Mouse (Mus musculus) liver, embryonic 11.5 days (tissue): ENCODE results near the gene Mxd4. TPM values are rescaled to one million over a fixed set of nuclear protein-coding genes. Genes with fewer than 3 reads are reported as not detected.

Experiments
- ATAC-seq: fragments of 200-750 bp; cut with Nextera tagmentation; replicated peaks from 2 replicates; pipeline ENCODE4 v1.8.0; 2017; ENCODE audit warnings: moderate number of reproducible peaks, mild to moderate bottlenecking, moderate TSS enrichment, moderate library complexity; ENCODE audit not compliant: low FRiP score
- DNase-seq: peaks from one replicate; pipeline ENCODE4 v3.0.0-alpha.2; 2017; ENCODE audit warnings: low spot score
- H3K27ac ChIP-seq: fragments of 300-500 bp; sonication (generic); 2 replicates; pipeline ENCODE4 v1.5.1; 2014; ENCODE audit warnings: mild to moderate bottlenecking, low read depth, low read length, control low read depth
- H3K27me3 ChIP-seq: fragments of 300-500 bp; sonication (generic); replicated peaks from 2 replicates; pipeline ENCODE4 v1.6.1; 2014; ENCODE audit warnings: low read length, mixed read lengths; ENCODE audit not compliant: control insufficient read depth, insufficient read depth
- H3K36me3 ChIP-seq: fragments of 300-500 bp; sonication (generic); 2 replicates; pipeline ENCODE4 v1.6.1; 2014; ENCODE audit warnings: mild to moderate bottlenecking, low read length, moderate library complexity, mixed read lengths; ENCODE audit not compliant: control insufficient read depth, insufficient read depth
- H3K4me1 ChIP-seq: fragments of 300-500 bp; sonication (generic); replicated peaks from 2 replicates; pipeline ENCODE4 v1.6.1; 2014; ENCODE audit warnings: low read length, mixed read lengths; ENCODE audit not compliant: control insufficient read depth, insufficient read depth
- H3K4me2 ChIP-seq: fragments of 300-500 bp; sonication (generic); 2 replicates; pipeline ENCODE4 v1.6.1; 2014; ENCODE audit warnings: mild to moderate bottlenecking, control low read depth, moderate library complexity
- H3K4me3 ChIP-seq: fragments of 300-500 bp; sonication (generic); 2 replicates; pipeline ENCODE4 v1.5.1; 2014; ENCODE audit warnings: low read depth, low read length, control low read depth
- H3K9ac ChIP-seq: fragments of 300-500 bp; sonication (generic); 2 replicates; pipeline ENCODE4 v1.6.1; 2014; ENCODE audit warnings: low read depth, low read length, control low read depth
- H3K9me3 ChIP-seq: fragments of 300-500 bp; sonication (generic); 2 replicates; pipeline ENCODE4 v1.6.1; 2016; ENCODE audit warnings: low read length, inconsistent platforms, mixed read lengths; ENCODE audit not compliant: control insufficient read depth
- WGBS: fragments of 180-500 bp; shearing (Covaris S2); extraction: QIAGEN DNeasy Blood & Tissue Kit; methylation state at CpG from one replicate; pipeline ENCODE4 v1.1.7; 2014; 5-methylcytosine and 5-hydroxymethylcytosine counted together
- polyA plus RNA-seq: library from polyadenylated mRNA; unstranded; fragments of >200 nt; fragmentation: Nextera tagmentation; extraction: Ambion mirVana; gene quantifications from 2 replicates; pipeline ENCODE4 v1.2.1, GENCODE M21; 2014

Gene Mxd4
- polyA plus RNA-seq, 1 experiment from 2014 or later = 12.5 TPM

DNA sequence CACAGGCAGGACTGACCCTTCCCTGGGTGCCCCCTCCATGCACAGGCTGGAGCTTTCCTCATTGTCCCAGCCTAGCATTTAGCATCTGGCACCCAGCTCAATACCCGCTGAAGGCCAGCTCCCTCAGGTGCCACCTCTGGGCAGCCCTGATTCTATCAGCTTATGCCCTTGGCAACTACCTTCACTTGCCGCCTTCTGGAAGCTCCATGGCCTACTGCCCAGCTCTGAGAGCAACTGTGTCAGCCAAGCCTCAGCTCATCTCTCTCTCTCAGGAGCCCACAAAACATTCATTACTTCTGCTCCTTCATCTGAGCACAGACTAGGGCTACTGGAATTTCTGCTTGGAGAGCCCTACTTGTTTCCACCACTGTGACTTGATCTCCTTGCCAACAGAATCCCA is 38.0 kb upstream of the Mxd4 start:
- no peaks in the 10 kb centered on the region for H3K36me3 ChIP-seq
- no peaks in the 10 kb centered on the region for H3K9me3 ChIP-seq
- 81% methylated on average over 2 of the region's 2 CpGs for WGBS
- no peak for ATAC-seq
- H3K27me3 ChIP-seq = no peaks in the 10 kb centered on the region
- H3K4me1 ChIP-seq = no peaks in the 10 kb centered on the region
- no peak overlapping the region for H3K9ac ChIP-seq
- no peak for DNase-seq
- H3K27ac ChIP-seq = no peak overlapping the region
- no peak overlapping the region for H3K4me3 ChIP-seq
- H3K4me2 ChIP-seq = no peak overlapping the region

DNA sequence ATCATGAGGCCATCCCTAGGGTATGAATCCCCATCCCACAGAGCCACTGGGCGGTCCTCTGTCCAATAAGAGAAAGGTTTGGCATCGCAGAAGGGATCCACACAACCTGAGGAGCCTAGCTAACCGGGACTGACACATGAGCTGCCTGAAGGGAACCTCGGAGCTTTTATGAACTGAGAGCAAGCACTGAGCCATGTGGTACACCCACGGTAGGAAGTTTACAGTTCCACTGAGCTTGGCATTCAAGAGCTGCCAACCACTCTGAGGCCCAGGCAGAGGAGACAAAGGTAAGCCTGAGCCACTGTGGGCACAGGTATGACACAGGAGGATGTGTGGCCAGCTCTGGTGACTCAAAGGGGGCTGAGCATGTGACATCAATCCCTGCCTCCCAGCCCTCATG is 37.0 kb upstream of the Mxd4 start:
- no peaks in the 10 kb centered on the region for H3K9me3 ChIP-seq
- no peak overlapping the region for H3K27ac ChIP-seq
- no peak overlapping the region for H3K9ac ChIP-seq
- DNase-seq (no peak), ATAC-seq (no peak)
- H3K36me3 ChIP-seq = no peaks in the 10 kb centered on the region
- H3K27me3 ChIP-seq = no peaks in the 10 kb centered on the region
- H3K4me2 ChIP-seq = no peak overlapping the region
- no peaks in the 10 kb centered on the region for H3K4me1 ChIP-seq
- H3K4me3 ChIP-seq = no peak overlapping the region
- whole genome bisulfite sequencing = 84% methylated on average over 5 of the region's 5 CpGs

DNA sequence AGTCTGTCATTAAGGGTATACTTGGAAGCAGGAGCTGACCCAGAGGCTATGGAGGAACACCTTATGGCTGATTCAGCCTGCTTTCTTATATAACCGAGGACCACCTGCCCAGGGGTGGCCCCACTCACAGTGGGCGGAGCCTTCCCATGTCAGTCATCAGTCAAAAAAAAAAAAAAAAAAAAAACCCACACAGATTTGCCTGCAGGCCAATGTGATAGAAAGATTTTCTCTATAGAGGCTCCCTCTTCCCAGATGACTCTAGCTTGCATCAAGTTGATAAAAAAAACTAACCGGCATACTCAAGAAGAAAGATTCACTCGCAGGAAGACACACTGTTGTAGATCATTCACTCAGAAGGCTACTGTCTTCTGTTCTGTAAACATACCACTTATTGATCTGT is 32.5 kb upstream of the Mxd4 start:
- no peaks in the 10 kb centered on the region for H3K4me1 ChIP-seq
- H3K9me3 ChIP-seq = no peaks in the 10 kb centered on the region
- ATAC-seq (no peak), DNase-seq (no peak)
- H3K36me3 ChIP-seq = no peaks in the 10 kb centered on the region
- H3K27ac ChIP-seq = no peak overlapping the region
- H3K27me3 ChIP-seq = no peaks in the 10 kb centered on the region
- H3K4me2 ChIP-seq = no peak overlapping the region
- H3K9ac ChIP-seq = no peak overlapping the region
- 68% methylated on average over 4 of the region's 4 CpGs for WGBS
- H3K4me3 ChIP-seq = no peak overlapping the region

DNA sequence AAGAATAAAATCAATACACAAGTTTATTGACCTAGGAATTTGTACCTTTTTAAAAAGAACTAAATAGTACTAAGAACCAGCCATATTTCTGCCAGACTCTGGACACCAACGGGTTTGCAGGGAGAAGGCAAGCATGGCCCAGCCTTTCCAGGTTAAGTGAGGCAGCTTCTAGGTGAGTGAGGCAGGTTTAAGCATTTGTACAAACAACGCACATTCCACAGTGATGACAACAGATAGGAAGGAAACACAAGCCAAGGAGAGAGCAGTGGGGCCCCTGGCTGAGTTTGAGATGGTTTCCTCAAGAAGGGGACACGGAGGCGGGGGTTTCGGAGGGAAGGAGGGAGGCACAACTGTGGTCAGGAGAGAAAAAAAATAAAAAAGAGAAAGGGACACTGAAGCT is 31.2 kb upstream of the Mxd4 start:
- H3K27me3 ChIP-seq = no peaks in the 10 kb centered on the region
- H3K4me2 ChIP-seq = no peak overlapping the region
- no peak for DNase-seq
- WGBS = 49% methylated on average over 5 of the region's 5 CpGs
- H3K9me3 ChIP-seq = no peaks in the 10 kb centered on the region
- no peak overlapping the region for H3K4me3 ChIP-seq
- H3K36me3 ChIP-seq = no peaks in the 10 kb centered on the region
- no peak overlapping the region for H3K9ac ChIP-seq
- no peaks in the 10 kb centered on the region for H3K4me1 ChIP-seq
- H3K27ac ChIP-seq = no peak overlapping the region
- no peak for ATAC-seq

DNA sequence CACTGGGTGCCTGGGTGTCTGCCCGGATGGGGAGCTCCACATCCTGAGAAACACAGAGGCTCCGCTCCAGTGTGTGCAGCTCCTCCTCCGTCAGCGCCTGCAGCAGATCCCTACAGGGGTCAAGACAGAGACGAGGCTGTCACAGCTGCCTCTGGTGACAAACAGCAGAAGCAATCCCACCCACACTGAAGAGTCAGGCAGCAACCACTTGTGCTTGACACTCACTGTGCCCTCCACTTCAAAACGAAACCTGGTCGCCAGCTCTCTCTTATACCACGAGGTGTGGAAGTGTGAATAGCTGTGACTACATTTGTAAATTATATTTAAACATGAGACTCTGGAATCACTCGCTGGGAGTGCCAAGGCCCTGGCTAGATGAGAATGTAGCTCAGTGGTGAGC is 30.2 kb upstream of the Mxd4 start:
- DNase-seq = no peak
- no peak overlapping the region for H3K4me2 ChIP-seq
- ATAC-seq = no peak

DNA sequence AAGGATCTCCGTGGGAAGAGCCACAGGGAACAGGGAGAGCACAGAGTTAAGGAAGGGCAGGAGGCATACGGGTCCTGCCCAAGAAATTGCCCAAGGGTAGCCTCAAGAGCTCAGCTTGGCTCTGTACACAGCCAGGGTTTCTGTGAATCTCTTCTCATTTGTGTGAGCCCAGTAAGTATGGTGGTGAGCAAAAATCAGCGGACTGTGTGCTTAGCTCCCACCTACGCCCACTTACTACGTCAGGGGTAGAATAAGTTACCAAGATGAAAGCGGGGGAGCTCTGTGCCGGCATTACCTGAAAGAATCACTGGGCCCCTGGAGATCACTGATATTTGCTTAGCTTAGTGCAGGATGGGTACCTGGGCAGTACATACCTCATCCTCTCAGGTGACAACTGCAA is 28.5 kb upstream of the Mxd4 start:
- DNase-seq = no peak
- H3K9me3 ChIP-seq = no peaks in the 10 kb centered on the region
- no peaks in the 10 kb centered on the region for H3K36me3 ChIP-seq
- H3K4me2 ChIP-seq = no peak overlapping the region
- H3K4me1 ChIP-seq = no peaks in the 10 kb centered on the region
- H3K27me3 ChIP-seq = no peaks in the 10 kb centered on the region
- no peak overlapping the region for H3K4me3 ChIP-seq
- 83% methylated on average over 7 of the region's 7 CpGs for WGBS
- no peak for ATAC-seq
- no peak overlapping the region for H3K27ac ChIP-seq
- H3K9ac ChIP-seq = no peak overlapping the region

More for the DNA sequence above, 30.2 kb upstream of the Mxd4 start:
- Histone ChIP-seq H3K27ac (no peak overlapping the region), H3K36me3 (no peaks in the 10 kb centered on the region), H3K9me3 (no peaks in the 10 kb centered on the region), H3K4me3 (no peak overlapping the region), H3K27me3 (no peaks in the 10 kb centered on the region), H3K9ac (no peak overlapping the region), H3K4me1 (no peaks in the 10 kb centered on the region)
- WGBS = 57% methylated on average over 9 of the region's 9 CpGs

DNA sequence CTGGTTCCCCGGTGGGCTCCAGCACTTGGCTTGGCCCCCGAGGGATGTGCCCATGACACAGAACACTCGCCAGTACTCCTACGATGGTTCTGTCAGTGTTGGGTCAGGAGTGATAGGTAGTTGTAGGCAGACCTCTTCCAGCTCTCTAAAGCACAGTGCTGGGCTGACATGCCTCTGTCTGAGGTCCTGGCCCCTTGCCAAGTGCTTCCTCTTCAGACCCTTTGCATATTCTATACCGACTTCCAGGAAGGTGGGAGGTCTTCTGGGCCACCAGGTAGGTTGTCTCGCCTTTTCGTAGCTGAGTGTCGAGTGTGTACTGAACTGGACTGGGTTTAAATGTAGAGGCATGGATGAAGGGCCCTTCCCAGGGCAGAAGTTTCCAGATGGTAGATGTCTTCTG is 26.1 kb upstream of the Mxd4 start:
- Histone ChIP-seq H3K9ac (no peak overlapping the region), H3K27ac (no peak overlapping the region), H3K4me2 (no peak overlapping the region), H3K36me3 (no peaks in the 10 kb centered on the region), H3K4me1 (no peaks in the 10 kb centered on the region), H3K4me3 (no peak overlapping the region), H3K27me3 (no peaks in the 10 kb centered on the region), H3K9me3 (no peaks in the 10 kb centered on the region)
- DNase-seq = no peak
- 72% methylated on average over 8 of the region's 8 CpGs for WGBS
- no peak for ATAC-seq

DNA sequence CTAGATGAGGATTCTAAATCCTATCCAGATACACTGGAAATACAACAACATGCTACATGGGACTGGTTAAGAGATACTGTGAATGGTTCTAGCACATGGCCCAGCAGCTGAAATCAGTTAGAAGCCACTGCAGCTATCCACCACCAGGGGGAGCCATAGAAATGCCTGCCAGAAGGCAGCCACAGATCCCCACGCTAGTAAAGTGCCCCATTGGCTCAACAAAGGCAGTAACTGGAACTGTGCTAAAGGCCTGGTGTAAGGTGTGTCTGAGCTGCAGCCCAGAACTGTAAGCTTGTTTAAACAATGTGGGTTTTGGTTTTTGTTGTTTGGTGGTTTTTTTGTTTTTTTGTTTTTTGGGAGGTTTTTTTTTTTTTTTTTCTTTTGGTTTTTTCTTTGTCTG is 22.8 kb upstream of the Mxd4 start:
- H3K27me3 ChIP-seq = no peaks in the 10 kb centered on the region
- peak; percentile 65 for DNase-seq
- no peak overlapping the region for H3K4me3 ChIP-seq
- peaks cover 3% of the 10 kb centered on the region; the same call in 1 of the 2 replicates for H3K4me1 ChIP-seq
- peak; percentile 41; the same call in 1 of the 2 replicates for ATAC-seq
- H3K4me2 ChIP-seq = no peak overlapping the region
- no peak overlapping the region for H3K27ac ChIP-seq
- WGBS = 4% methylated on average over 1 of the region's 1 CpGs
- no peaks in the 10 kb centered on the region for H3K36me3 ChIP-seq
- H3K9me3 ChIP-seq = no peaks in the 10 kb centered on the region
- no peak overlapping the region for H3K9ac ChIP-seq

DNA sequence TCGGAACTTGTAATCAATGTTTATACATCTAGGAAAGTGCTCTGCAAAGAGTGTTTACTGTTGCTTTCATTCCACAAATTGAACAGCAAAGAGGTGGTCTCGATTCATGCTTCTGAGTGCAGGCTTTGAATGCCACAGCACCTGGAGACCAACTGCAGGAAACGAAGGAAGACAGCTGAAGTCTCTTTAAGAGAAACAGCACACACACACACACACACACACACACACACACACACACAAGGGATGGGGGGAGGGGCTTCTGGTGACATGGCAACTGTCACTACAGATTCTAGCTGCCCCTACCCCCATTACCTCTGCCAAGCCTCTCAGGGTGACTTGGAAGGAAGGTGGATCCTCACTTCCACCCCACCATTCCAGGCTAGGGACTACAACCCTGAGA is 20.0 kb upstream of the Mxd4 start:
- ATAC-seq = no peak
- H3K4me3 ChIP-seq = no peak overlapping the region
- 56% methylated on average over 3 of the region's 3 CpGs for WGBS

More for the DNA sequence above, 20.0 kb upstream of the Mxd4 start:
- Histone ChIP-seq H3K9ac (no peak overlapping the region), H3K4me1 (peaks cover 3% of the 10 kb centered on the region; the same call in 1 of the 2 replicates), H3K27me3 (no peaks in the 10 kb centered on the region), H3K27ac (no peak overlapping the region), H3K9me3 (no peaks in the 10 kb centered on the region), H3K4me2 (no peak overlapping the region), H3K36me3 (no peaks in the 10 kb centered on the region)
- DNase-seq = no peak
